In the genomic region with DNA sequence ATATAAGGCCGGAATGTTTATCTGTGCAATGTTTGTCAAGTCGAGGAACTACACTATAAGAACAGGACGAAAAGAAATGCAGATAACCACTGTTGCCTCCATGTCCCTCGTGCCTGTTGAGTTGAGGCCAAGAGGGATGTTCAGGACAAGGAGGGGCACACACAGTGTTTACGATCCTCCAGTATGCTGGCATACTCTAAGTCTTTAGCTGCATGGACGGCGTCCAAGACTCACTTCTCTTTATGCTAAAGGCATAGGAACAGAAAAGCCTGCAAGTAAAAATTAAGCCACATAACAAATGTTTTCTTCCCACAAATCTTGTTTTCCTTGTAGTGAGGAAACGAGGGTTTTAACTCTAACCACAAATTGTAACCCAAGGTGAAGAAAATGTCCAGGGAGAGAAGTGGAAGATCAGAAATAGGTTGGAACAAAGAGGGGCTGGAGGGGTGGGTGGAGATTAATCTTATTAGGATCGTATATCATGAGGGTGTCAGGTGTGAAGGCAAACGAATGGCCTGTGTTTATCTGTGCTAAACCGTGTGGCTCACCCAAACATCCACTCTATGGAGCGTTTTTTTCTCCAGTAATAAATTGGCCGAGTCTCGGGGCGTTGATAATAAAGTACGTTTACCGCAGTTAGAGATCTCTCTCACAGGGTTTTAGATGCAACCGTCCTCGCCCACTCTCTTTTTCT, we compare ENCODE assay signal across 26 mouse cellular contexts.
DNase-seq lines count a peak whose midpoint lies in the region; ATAC-seq and TF ChIP-seq lines count a peak whose summit lies in the region.
"Had no signal": no experiment of that assay in that cellular context is flagged by ENCODE, and none has a peak within 500 bp of the region (broad histone marks: within the 10 kb centered on the region; RNA-seq: fewer than 3 reads in every experiment).

No protein-coding gene starts in this region.

- H3K9me3 ChIP-seq in kidney, embryonic 15.5 days (replicated peaks), result no peaks in the 10 kb centered on the region
- no peaks in the 10 kb centered on the region for H3K9me3 ChIP-seq in limb, embryonic 14.5 days (ENCODE audit: control insufficient read depth, low read length)
- H3K9me3 ChIP-seq in limb, embryonic 10.5 days (replicated peaks), result no peaks in the 10 kb centered on the region
- H3K9me3 ChIP-seq: embryonic facial prominence, embryonic 13.5 days; forebrain, embryonic 13.5 days; hindbrain, embryonic 12.5 days; limb, embryonic 15.5 days; lung, embryonic 15.5 days; neural tube, embryonic 12.5 days had no signal

- no peak for TF ChIP-seq CTCF in kidney, adult 2 months (conservative IDR thresholded peaks at IDR 0.05; ENCODE audit: insufficient read depth, insufficient read length, low read depth, low read length)
- no peak for TF ChIP-seq CTCF in brain, embryonic 14.5 days (IDR thresholded peaks at IDR 0.05; ENCODE audit: borderline replicate concordance, extremely low read depth, insufficient read depth, insufficient read length)

- H3K4me1 ChIP-seq in kidney, embryonic 15.5 days, result 0 out of 2 replicates have a peak, but pooled peaks cover 4% of the 10 kb centered on the region
- H3K4me1 ChIP-seq in kidney, adult 2 months (ENCODE audit: control insufficient read depth, insufficient read depth, low read length), result no peaks in the 10 kb centered on the region
- H3K4me1 ChIP-seq in limb, embryonic 14.5 days (ENCODE audit: control insufficient read depth, insufficient read depth, low read length), result no peaks in the 10 kb centered on the region
- 0 out of 2 replicates have a peak, but pooled peaks cover 5% of the 10 kb centered on the region for H3K4me1 ChIP-seq in limb, embryonic 10.5 days
- H3K4me1 ChIP-seq: embryonic facial prominence, embryonic 13.5 days; forebrain, embryonic 13.5 days; hindbrain, embryonic 12.5 days; limb, embryonic 15.5 days; lung, embryonic 15.5 days; neural tube, embryonic 12.5 days had no signal

- TF ChIP-seq POLR2A in kidney, adult 2 months (IDR thresholded peaks at IDR 0.05; ENCODE audit: low read depth, low read length), result no peak
- no peak for TF ChIP-seq POLR2A in limb, embryonic 14.5 days (IDR thresholded peaks at IDR 0.05; ENCODE audit: borderline replicate concordance, extremely low read depth, insufficient read depth, insufficient read length)
- no peak for TF ChIP-seq POLR2A in brain, embryonic 14.5 days (IDR thresholded peaks at IDR 0.05; ENCODE audit: borderline replicate concordance, extremely low read depth, insufficient read depth, insufficient read length, poor library complexity, severe bottlenecking)

- H3K9ac ChIP-seq in kidney, embryonic 15.5 days, result no peak overlapping the region
- no peak overlapping the region for H3K9ac ChIP-seq in limb, embryonic 14.5 days (ENCODE audit: low read depth, low read length, severe bottlenecking)
- H3K9ac ChIP-seq: embryonic facial prominence, embryonic 13.5 days; forebrain, embryonic 13.5 days; hindbrain, embryonic 12.5 days; limb, embryonic 15.5 days; liver, embryonic 14.5 days; lung, embryonic 15.5 days; neural tube, embryonic 12.5 days had no signal

- DNase-seq in kidney, adult 2 months, result no peak
- peak; percentile 5 for DNase-seq in limb, embryonic 14.5 days (ENCODE audit: low spot score)
- DNase-seq in limb, embryonic 10.5 days (ENCODE audit: low spot score), result no peak
- peak; percentile 11 for DNase-seq in NIH3T3 (ENCODE audit: low read depth)
- peak; percentile 60 for DNase-seq in brain, embryonic 14.5 days (ENCODE audit: low read depth)
- no peak for DNase-seq in cerebellum, adult 11 months
- DNase-seq: adrenal gland, adult 2 months; B cell, adult 2 months; cerebellum, adult 2 months; cerebellum, postnatal 25 days; gastrocnemius, postnatal 36 days; kidney, adult 18-20 months; layer of hippocampus, adult 9-11 months; lung, postnatal 4 days; midbrain, embryonic 14.5 days had no signal

- 33% methylated on average over 19 of the region's 19 CpGs for WGBS in kidney, embryonic 15.5 days
- WGBS in kidney, adult 2 months, result 38% methylated on average over 19 of the region's 19 CpGs
- 46% methylated on average over 19 of the region's 19 CpGs for WGBS in limb, embryonic 14.5 days
- WGBS in limb, embryonic 10.5 days, result 65% methylated on average over 19 of the region's 19 CpGs

- H3K27me3 ChIP-seq in kidney, embryonic 15.5 days, result no peaks in the 10 kb centered on the region
- no peaks in the 10 kb centered on the region for H3K27me3 ChIP-seq in kidney, adult 2 months (replicated peaks; ENCODE audit: control insufficient read depth, insufficient read depth, low read length)
- no peaks in the 10 kb centered on the region for H3K27me3 ChIP-seq in limb, embryonic 14.5 days (ENCODE audit: control insufficient read depth, insufficient read depth, low read length)
- H3K27me3 ChIP-seq in limb, embryonic 10.5 days (ENCODE audit: low read depth, poor library complexity, severe bottlenecking), result no peaks in the 10 kb centered on the region
- H3K27me3 ChIP-seq: CH12.LX; embryonic facial prominence, embryonic 13.5 days; forebrain, embryonic 13.5 days; hindbrain, embryonic 12.5 days; limb, embryonic 15.5 days; lung, embryonic 15.5 days; neural tube, embryonic 12.5 days had no signal

- peak overlapping the region; percentile 40 for H3K4me2 ChIP-seq in kidney, embryonic 15.5 days
- no peak overlapping the region for H3K4me2 ChIP-seq in limb, embryonic 14.5 days (replicated peaks; ENCODE audit: low read depth, low read length, severe bottlenecking)
- H3K4me2 ChIP-seq: embryonic facial prominence, embryonic 13.5 days; forebrain, embryonic 13.5 days; hindbrain, embryonic 12.5 days; limb, embryonic 15.5 days; lung, embryonic 15.5 days; neural tube, embryonic 12.5 days had no signal

- H3K27ac ChIP-seq in kidney, embryonic 15.5 days, result no peak overlapping the region
- H3K27ac ChIP-seq in kidney, adult 2 months (ENCODE audit: insufficient read depth, low read depth, low read length), result no peak overlapping the region
- H3K27ac ChIP-seq in limb, embryonic 14.5 days (replicated peaks; ENCODE audit: low read depth, low read length), result no peak overlapping the region
- H3K27ac ChIP-seq in limb, embryonic 10.5 days, result no peak overlapping the region
- H3K27ac ChIP-seq: embryonic facial prominence, embryonic 13.5 days; forebrain, embryonic 13.5 days; hindbrain, embryonic 12.5 days; limb, embryonic 15.5 days; liver, embryonic 14.5 days; lung, embryonic 15.5 days; neural tube, embryonic 12.5 days had no signal

- H3K4me3 ChIP-seq in kidney, embryonic 15.5 days (replicated peaks), result no peak overlapping the region
- no peak overlapping the region for H3K4me3 ChIP-seq in kidney, adult 2 months (ENCODE audit: insufficient read depth, low read depth, low read length)
- H3K4me3 ChIP-seq in limb, embryonic 14.5 days (replicated peaks; ENCODE audit: low read length), result no peak overlapping the region
- H3K4me3 ChIP-seq in limb, embryonic 10.5 days, result no peak overlapping the region
- H3K4me3 ChIP-seq: embryonic facial prominence, embryonic 13.5 days; forebrain, embryonic 13.5 days; hindbrain, embryonic 12.5 days; limb, embryonic 15.5 days; lung, embryonic 15.5 days; neural tube, embryonic 12.5 days had no signal

- ATAC-seq in kidney, embryonic 15.5 days (replicated peaks; ENCODE audit: low FRiP score), result peak; percentile 33; the same call in 1 of the 2 replicates
- no peak for ATAC-seq in limb, embryonic 14.5 days (ENCODE audit: low FRiP score, low read depth)
- ATAC-seq in granulocyte monocyte progenitor cell, adult 5-6 weeks (replicated peaks; ENCODE audit: poor library complexity, severe bottlenecking), result no peak
- ATAC-seq: forebrain, embryonic 13.5 days had no signal

- H3K36me3 ChIP-seq in kidney, embryonic 15.5 days, result no peaks in the 10 kb centered on the region
- no peaks in the 10 kb centered on the region for H3K36me3 ChIP-seq in kidney, adult 2 months (ENCODE audit: control insufficient read depth, insufficient read depth, low read length)
- H3K36me3 ChIP-seq in limb, embryonic 14.5 days (ENCODE audit: control insufficient read depth, insufficient read depth, low read length), result no peaks in the 10 kb centered on the region
- no peaks in the 10 kb centered on the region for H3K36me3 ChIP-seq in limb, embryonic 10.5 days
- H3K36me3 ChIP-seq: embryonic facial prominence, embryonic 13.5 days; G1E; hindbrain, embryonic 12.5 days; limb, embryonic 15.5 days; lung, embryonic 15.5 days; neural tube, embryonic 12.5 days had no signal

Comparison
In these comparisons a context has a peak if more than half of its experiments do, and no peak if none do; other contexts are left out.
1. DNase-seq: peak in limb, embryonic 14.5 days (single experiment), NIH3T3 (single experiment) and brain, embryonic 14.5 days (single experiment); none in kidney, adult 2 months (single experiment), limb, embryonic 10.5 days (single experiment) and cerebellum, adult 11 months (single experiment).